Mouse (Mus musculus) heart, adult 2 months (tissue): ENCODE measurements around the gene Bscl2. TPM values are rescaled to one million over a fixed set of nuclear protein-coding genes. Genes with fewer than 3 reads are reported as not detected.
"Not testable (repeated sequence)": the region's sequence is repeated elsewhere in the genome, so short reads cannot be mapped to it uniquely, and the experiment has no call there.

Experiments used
- DNase-seq, 2 experiments: peaks; one replicate each; pipeline ENCODE4 v3.0.0; 2021
- H3K27ac ChIP-seq: fragments of 200-600 bp; 2 replicates; pipeline ENCODE4 v1.8.1; 2022
- H3K27me3 ChIP-seq: fragments of 200-500 bp; 2 replicates; pipeline ENCODE4 v1.6.1; 2012; ENCODE audit warnings: mild to moderate bottlenecking, low read length, inconsistent platforms, mixed read lengths; ENCODE audit not compliant: control insufficient read depth, insufficient read depth
- H3K36me3 ChIP-seq: fragments of 200-500 bp; 2 replicates; pipeline ENCODE4 v1.6.1; 2012; ENCODE audit warnings: low read length, inconsistent platforms; ENCODE audit not compliant: control insufficient read depth, insufficient read depth
- H3K4me1 ChIP-seq: fragments of 200-500 bp; 2 replicates; pipeline ENCODE4 v1.6.1; 2011; ENCODE audit warnings: low read length; ENCODE audit not compliant: control insufficient read depth, insufficient read depth
- H3K4me3 ChIP-seq: fragments of 200-600 bp; 2 replicates; pipeline ENCODE4 v1.8.1; 2022
- H3K79me2 ChIP-seq: fragments of 200-500 bp; replicated peaks from 2 replicates; pipeline ENCODE4 v1.6.1; 2012; ENCODE audit warnings: mild to moderate bottlenecking, inconsistent platforms, low read length, moderate library complexity, mixed read lengths; ENCODE audit not compliant: control insufficient read depth, insufficient read depth
- H3K9ac ChIP-seq: fragments of 200-500 bp; 2 replicates; pipeline ENCODE4 v1.6.1; 2012; ENCODE audit warnings: low read depth, mild to moderate bottlenecking, control low read depth, inconsistent platforms, low read length, mixed read lengths
- CTCF ChIP-seq: fragments of 200-600 bp; IDR thresholded peaks from 2 replicates; pipeline ENCODE4 v1.8.1; 2022; ENCODE audit warnings: antibody characterized with exemption, mild to moderate bottlenecking, moderate library complexity
- EP300 ChIP-seq: fragments of 200-500 bp; IDR thresholded peaks from 2 replicates; pipeline ENCODE4 v1.6.1; 2011; ENCODE audit warnings: low read depth, low read length, control low read depth; ENCODE audit not compliant: insufficient read depth
- POLR2A ChIP-seq: fragments of 200-500 bp; IDR thresholded peaks from 2 replicates; pipeline ENCODE4 v1.6.1; 2011; ENCODE audit warnings: mild to moderate bottlenecking, low read depth, low read length, control low read depth; ENCODE audit not compliant: insufficient read depth
- WGBS: fragments of 180-500 bp; shearing (Covaris S2); methylation state at CpG from one replicate; pipeline ENCODE4 v1.1.7; 2018; 5-methylcytosine and 5-hydroxymethylcytosine counted together
- intact Hi-C: fragments of 180-260 bp; cut with DNase I; formaldehyde crosslinking; loops from one replicate; pipeline ENCODE4 v1.15.1; 2025
- polyA plus RNA-seq: library from polyadenylated mRNA; depleted of rRNA; stranded (reverse); fragments of >200 nt; gene quantifications from 2 replicates; pipeline ENCODE4 v1.2.3, GENCODE M21; 2012
- total RNA-seq, 2 experiments: library from RNA; stranded (reverse); gene quantifications; 2 replicates each; pipeline ENCODE4 v1.2.3; 2021

Bscl2 gene
- total and polyA plus RNA-seq, 3 experiments = 22.6 to 67.7 (median 23.5) TPM

GRCm38 (mm10) chr19:8857689-8858088, 20.4 kb downstream of the Bscl2 start:
- no peak for DNase-seq
- 0 out of 2 replicates have a peak, but pooled peaks cover 2% of the 10 kb centered on the region for H3K27me3 ChIP-seq

GRCm38 (mm10) chr19:8859018-8859417, 21.8 kb downstream of the Bscl2 start:
- WGBS = 29% methylated on average over 1 of the region's 1 CpGs
- Histone ChIP-seq H3K36me3 (no peaks in the 10 kb centered on the region), H3K4me3 (no peak overlapping the region), H3K4me1 (no peaks in the 10 kb centered on the region), H3K27ac (no peak overlapping the region), H3K9ac (no peak overlapping the region), H3K27me3 (0 out of 2 replicates have a peak, but pooled peaks cover 2% of the 10 kb centered on the region), H3K79me2 (no peaks in the 10 kb centered on the region)
- no peak for DNase-seq
- intact Hi-C loops = loop anchor here (2.0 kb wide), 1 partner anchor 252 kb away; no protein-coding TSS in a partner anchor
- TF ChIP-seq CTCF = peak; percentile 63
- no peak for TF ChIP-seq EP300

More at GRCm38 (mm10) chr19:8857689-8858088, 20.4 kb downstream of the Bscl2 start:
- no peak overlapping the region for H3K27ac ChIP-seq
- H3K36me3 ChIP-seq = no peaks in the 10 kb centered on the region
- TF ChIP-seq CTCF (peak; percentile 83), POLR2A (no peak)
- intact Hi-C loops = loop anchor here (2.0 kb wide), 1 partner anchor 253 kb away; no protein-coding TSS in a partner anchor
- no peak overlapping the region for H3K9ac ChIP-seq
- no peaks in the 10 kb centered on the region for H3K4me1 ChIP-seq
- 36% methylated on average over 4 of the region's 4 CpGs for WGBS
- H3K4me3 ChIP-seq = no peak overlapping the region
- H3K79me2 ChIP-seq = no peaks in the 10 kb centered on the region

- TF ChIP-seq POLR2A (no peak), CTCF (no peak), EP300 (no peak)
- intact Hi-C loops = no loop called here
- Histone ChIP-seq H3K79me2 (no peaks in the 10 kb centered on the region), H3K4me1 (no peaks in the 10 kb centered on the region), H3K36me3 (no peaks in the 10 kb centered on the region), H3K27me3 (0 out of 2 replicates have a peak, but pooled peaks cover 2% of the 10 kb centered on the region), H3K4me3 (no peak overlapping the region), H3K9ac (no peak overlapping the region), H3K27ac (no peak overlapping the region)
- DNase-seq = no peak
- WGBS = 69% methylated on average over 6 of the region's 6 CpGs
Observed at GRCm38 (mm10) chr19:8864265-8864664, 27.0 kb downstream of the Bscl2 start.

- peak overlapping the region; percentile 94; the same call in 1 of the 2 replicates for H3K27ac ChIP-seq
- intact Hi-C loops = loop anchor here (2.0 to 5.0 kb wide), 3 partner anchors 18 to 97 kb away; partner anchors contain the start of genes 1810009A15Rik, Eef1g, Gm49416 and Polr2g
- not testable (repeated sequence) for H3K79me2 ChIP-seq, H3K27me3 ChIP-seq, H3K4me3 ChIP-seq, H3K9ac ChIP-seq, H3K36me3 ChIP-seq, H3K4me1 ChIP-seq, DNase-seq
- 70% methylated on average over 3 of the region's 3 CpGs for WGBS
Observed at GRCm38 (mm10) chr19:8870381-8870780, 33.1 kb downstream of the Bscl2 start.

- peak overlapping the region; percentile 94 for H3K27ac ChIP-seq
- H3K27me3 ChIP-seq = no peaks in the 10 kb centered on the region
- intact Hi-C loops = loop anchor here (1.0 to 5.0 kb wide), 4 partner anchors 9 to 96 kb away; partner anchors contain the start of genes 1810009A15Rik, Eef1g, Gm49416 and Polr2g
- TF ChIP-seq CTCF (no peak), EP300 (no peak), POLR2A (no peak)
- H3K79me2 ChIP-seq = 0 out of 2 replicates have a peak, but pooled peaks cover 1% of the 10 kb centered on the region
- H3K4me3 ChIP-seq = peak overlapping the region; percentile 91
- peaks cover 3% of the 10 kb centered on the region for H3K4me1 ChIP-seq
- WGBS = 22% methylated on average over 9 of the region's 9 CpGs
- peaks cover 2% of the 10 kb centered on the region; the same call in 1 of the 2 replicates for H3K36me3 ChIP-seq
- H3K9ac ChIP-seq = peak overlapping the region; percentile 52
- DNase-seq = no peak
Observed at GRCm38 (mm10) chr19:8870838-8871237, 33.6 kb downstream of the Bscl2 start.

- TF ChIP-seq CTCF (no peak), POLR2A (peak; percentile 87), EP300 (peak; percentile 96)
- H3K27me3 ChIP-seq = no peaks in the 10 kb centered on the region
- H3K27ac ChIP-seq = peak within 1 kb of the TSS; percentile 94
- H3K9ac ChIP-seq = peak within 1 kb of the TSS; percentile 83
- peak within 1 kb of the TSS; percentile 91 for H3K4me3 ChIP-seq
- peaks cover 3% of the 10 kb centered on the region for H3K4me1 ChIP-seq
- intact Hi-C loops = loop anchor here (1.0 to 5.0 kb wide), 4 partner anchors 9 to 96 kb away; partner anchors contain the start of genes 1810009A15Rik, Eef1g, Gm49416 and Polr2g
- DNase-seq = peak; percentile 98 to 99
- H3K79me2 ChIP-seq = 0 out of 2 replicates have a peak, but pooled peaks cover 1% of the 10 kb centered on the region
- H3K36me3 ChIP-seq = peaks cover 2% of the 10 kb centered on the region; the same call in 1 of the 2 replicates
- WGBS = 1% methylated on average over 59 of the region's 59 CpGs
Observed at GRCm38 (mm10) chr19:8871267-8872186, 34.3 kb downstream of the Bscl2 start, which contains the start of gene Ubxn1. TSS of gene Ubxn1 (plus strand) at chr19:8871496.
